Mouse (Mus musculus): ENCODE measurements around the gene Adamtsl5.
A peak's percentile ranks its signal among the peaks of the same experiment; 100 is the strongest.

Adamtsl5 gene

GRCm38 (mm10) chr10:80342305-80342748, 5.9 kb downstream of the Adamtsl5 start:
- no peak for DNase-seq (ENCODE audit: low spot score)

DNA sequence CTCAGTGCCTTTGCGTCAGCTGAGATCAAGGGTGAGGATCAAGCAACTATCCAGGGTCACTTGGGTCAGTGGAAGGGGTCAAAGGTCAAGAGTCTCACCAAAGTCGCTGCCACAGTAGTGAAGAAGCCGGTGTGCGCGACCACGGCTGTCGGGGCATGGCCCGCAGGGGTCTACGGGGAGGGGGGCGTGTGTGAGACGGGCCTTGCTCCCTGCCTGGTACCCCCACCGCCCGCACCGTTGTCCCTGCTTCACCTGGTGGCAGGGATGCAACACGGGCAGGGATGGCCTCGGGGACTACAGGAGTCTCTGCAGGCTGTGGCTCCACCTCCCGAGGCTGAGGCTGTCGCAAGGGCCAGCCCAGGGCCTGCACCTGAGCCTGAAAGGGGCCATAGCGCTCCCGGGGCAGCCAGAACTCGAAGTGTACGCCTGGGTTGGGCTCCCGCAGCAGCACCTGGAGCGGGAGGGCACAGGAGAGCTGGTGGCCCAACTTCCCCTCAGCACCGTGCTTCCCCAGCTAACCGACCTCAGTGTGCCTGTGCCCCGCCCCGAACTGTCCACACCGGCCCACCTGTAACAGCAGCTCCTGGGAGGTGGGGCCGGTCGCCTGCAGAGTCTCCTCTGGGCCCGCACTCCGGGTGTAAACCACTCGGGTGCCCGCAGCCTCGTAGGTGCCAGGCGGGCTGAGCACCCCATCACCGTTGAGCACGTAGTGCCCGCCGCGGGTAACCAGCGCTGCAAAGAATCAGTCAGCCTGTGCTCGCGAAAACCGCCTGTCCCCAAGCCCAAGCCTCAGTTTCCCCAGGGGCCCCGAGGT, 6.5 kb downstream of the Adamtsl5 start:
- no peak for DNase-seq (ENCODE audit: low spot score)

GRCm38 (mm10) chr10:80341026-80341425, 7.2 kb downstream of the Adamtsl5 start:
- no peak for DNase-seq (ENCODE audit: low spot score)

DNA sequence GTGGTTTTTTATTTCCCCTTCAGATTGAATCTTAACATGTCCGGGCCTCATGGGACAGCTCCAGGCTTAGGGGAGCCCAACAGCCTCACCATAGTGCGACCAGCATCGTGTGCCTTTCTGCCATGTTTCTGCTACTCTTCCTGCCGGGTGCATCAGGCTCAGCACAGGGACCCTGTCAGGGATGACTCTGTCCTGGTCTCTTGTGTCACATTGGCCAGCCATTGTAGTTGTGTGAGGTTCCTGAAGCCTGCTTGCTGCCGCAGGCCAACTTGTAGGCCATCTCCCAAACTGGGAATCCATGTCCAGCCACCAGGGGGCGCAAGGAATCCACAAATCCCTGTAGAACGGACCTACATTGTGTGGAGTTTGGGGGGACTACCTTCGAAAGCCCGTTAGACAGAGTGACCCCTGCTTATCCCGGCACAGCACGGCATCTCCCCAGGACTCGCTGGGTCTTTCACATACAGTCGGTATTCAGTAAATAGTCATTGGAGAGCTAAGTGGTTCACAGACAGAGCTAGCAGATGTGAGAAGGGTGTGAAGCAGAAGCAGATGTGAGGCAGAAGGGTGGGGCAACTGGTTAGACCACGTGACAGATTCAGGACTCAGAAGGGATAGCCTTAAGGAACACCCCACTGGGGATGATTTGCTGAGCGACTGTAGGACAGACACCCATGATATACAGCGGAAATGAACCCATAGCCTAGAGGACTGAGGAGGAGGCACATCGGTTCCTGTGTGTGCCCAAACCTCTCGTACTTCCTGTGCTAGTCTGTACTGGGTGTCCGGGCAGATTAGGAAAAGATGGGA, 8.1 kb downstream of the Adamtsl5 start:
- DNase-seq (ENCODE audit: low spot score), result peak; percentile 85

GRCm38 (mm10) chr10:80336263-80336662, 11.9 kb downstream of the Adamtsl5 start:
- no peak for DNase-seq (ENCODE audit: low spot score)

DNA sequence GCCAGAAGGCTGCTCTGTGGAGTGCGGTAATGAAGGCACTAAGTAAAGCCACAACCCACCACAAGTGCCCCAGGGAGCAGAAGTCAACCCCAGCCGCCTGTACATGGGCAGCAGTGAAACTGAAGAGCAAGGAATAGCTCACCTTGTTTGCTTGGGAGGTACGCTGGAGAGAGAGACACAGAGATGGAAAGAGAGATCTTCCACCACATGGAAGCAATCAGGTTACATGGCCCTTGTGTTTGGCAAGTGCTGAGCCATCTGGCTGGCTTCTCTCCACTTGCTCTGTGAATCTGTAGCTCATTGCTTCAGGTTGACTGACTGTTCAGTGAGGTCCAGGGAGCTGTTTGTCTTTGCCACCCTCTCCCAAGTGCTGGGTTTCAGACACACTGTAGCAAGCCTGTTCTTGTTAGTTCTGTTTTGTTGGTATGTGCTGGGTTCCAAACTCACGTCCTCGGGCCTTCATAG, 15.7 kb downstream of the Adamtsl5 start:
- DNase-seq (ENCODE audit: low spot score), result no peak

- no peak for DNase-seq (ENCODE audit: low spot score)
These were observed 16.3 kb downstream of the Adamtsl5 start for GRCm38 (mm10) chr10:80331636-80332524.

GRCm38 (mm10) chr10:80330888-80331287, 17.3 kb downstream of the Adamtsl5 start:
- no peak for DNase-seq (ENCODE audit: low spot score)

- DNase-seq (ENCODE audit: low spot score), result no peak
These were observed 18.1 kb downstream of the Adamtsl5 start for GRCm38 (mm10) chr10:80330084-80330483.

GRCm38 (mm10) chr10:80329273-80330081, 18.7 kb downstream of the Adamtsl5 start, which contains the start of the genes Pcsk4 and Reep6:
Gene Pcsk4, minus strand, starts transcription at chr10:80329498.
Gene Reep6, plus strand, starts transcription at chr10:80329953.
- DNase-seq (ENCODE audit: low spot score), result peak; percentile 92

- no peak for DNase-seq (ENCODE audit: low spot score)
These were observed 23.2 kb downstream of the Adamtsl5 start for GRCm38 (mm10) chr10:80325045-80325444.

GRCm38 (mm10) chr10:80324120-80325037, 23.8 kb downstream of the Adamtsl5 start:
- no peak for DNase-seq (ENCODE audit: low spot score)

DNA sequence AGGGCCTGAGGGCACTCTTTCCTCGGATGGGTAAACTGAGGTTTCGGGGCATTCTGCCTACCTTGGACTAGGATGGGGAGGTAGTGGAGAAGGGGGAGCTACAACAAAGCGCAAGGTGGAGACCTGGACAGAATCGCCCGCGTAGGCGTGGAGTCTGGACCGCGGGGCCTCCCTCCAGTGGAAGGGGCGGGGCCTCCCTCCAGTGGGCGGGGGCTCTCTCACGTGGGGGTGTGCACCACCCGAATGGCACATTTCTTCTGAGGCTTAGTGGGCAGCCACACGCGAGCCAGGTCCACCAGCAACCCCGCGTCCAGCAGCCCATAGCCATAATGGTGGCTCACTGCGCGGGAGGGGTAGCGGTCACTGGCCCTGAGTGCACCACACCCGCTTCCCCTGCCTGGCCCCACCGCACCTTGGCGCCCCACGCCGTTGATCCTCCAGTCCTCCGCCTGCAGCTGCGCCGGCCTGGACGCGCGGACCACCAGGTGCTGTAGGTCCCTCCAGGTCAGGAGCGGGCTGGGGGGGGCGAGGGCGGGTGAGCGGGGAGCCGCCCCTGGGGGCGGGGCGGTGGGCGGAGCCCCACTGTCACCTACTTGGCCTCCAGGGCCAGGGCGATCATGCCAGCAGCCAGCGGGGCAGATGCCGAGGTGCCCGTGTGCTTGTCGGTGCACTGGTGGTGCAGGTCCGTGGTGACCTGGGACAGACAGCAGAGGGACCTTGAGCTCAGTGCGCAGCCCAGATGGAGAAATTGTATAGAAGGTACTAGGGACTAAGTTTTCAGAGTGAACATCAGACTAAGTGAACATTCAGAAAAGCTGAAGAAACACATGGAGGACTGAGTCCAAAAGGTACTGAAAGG, 24.7 kb downstream of the Adamtsl5 start:
- no peak for DNase-seq (ENCODE audit: low spot score)

DNA sequence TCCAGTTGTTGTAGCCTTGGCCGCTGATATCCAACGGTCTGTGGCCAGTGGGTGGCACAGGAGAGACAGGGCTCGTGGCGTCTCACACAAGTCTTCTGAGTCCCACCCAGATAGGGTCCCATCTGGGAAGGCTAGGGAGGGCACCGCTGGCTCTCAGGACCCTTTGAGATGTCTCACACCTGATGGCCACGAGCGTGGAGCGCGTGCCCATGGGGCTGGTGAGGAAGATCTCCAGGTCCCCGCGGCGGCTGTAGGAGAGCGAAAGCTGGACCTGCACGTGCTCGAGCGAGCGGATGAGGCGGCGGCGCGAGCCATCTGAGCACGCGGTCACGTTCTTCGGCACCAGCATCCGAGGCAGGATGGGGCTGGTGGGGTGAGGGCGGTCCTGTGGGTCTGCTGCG, 25.4 kb downstream of the Adamtsl5 start:
- no peak for DNase-seq (ENCODE audit: low spot score)

GRCm38 (mm10) chr10:80321670-80322581, 26.3 kb downstream of the Adamtsl5 start:
- no peak for DNase-seq (ENCODE audit: low spot score)

DNA sequence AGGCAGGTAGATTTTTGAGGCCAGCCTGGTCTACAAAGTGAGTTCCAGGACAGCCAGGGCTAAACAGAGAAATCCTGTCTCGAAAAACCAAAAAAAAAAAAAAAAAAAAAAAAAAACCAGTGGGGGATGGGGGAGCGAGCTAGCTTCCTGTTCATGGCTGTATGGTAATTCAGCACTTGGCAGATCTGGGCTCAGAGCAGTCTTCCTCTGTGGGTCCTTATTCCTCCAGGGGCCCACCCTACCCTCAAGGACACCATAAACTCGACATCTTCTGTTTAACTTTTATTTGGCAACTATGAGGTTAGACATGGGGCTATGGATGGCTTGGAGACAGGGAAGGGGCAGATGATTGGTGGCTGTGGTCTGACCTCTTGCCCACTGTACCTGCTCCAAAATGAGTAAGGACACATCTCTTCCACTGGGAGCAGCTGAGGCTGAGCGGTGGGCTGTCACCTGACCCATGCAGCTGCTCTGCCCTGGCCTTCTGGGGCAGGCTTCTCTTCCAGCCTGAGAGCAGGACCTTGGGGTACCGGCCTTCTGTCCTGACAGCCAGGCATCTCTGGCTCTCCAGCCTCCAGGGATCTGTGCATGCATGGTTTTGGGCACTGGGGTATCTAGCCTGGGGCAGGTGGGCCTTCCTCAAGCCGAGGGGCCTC, 27.1 kb downstream of the Adamtsl5 start:
- DNase-seq (ENCODE audit: low spot score), result no peak

GRCm38 (mm10) chr10:80320340-80320760, 27.9 kb downstream of the Adamtsl5 start, which contains the start of gene 2310011J03Rik:
Gene 2310011J03Rik, minus strand, starts transcription at chr10:80320537.
- peak; percentile 68 for DNase-seq (ENCODE audit: low spot score)

Measured in layer of hippocampus, adult 9-10 months (tissue).